Mouse (Mus musculus): ENCODE results near the gene Atxn2.

GRCm38 (mm10) chr5:121807186-121807585, 96.0 kb downstream of the Atxn2 start:
- TF ChIP-seq CTCF (IDR thresholded peaks at IDR 0.05; ENCODE audit: low read depth, low read length): no peak
- no peak for TF ChIP-seq POLR2A (IDR thresholded peaks at IDR 0.05; ENCODE audit: borderline replicate concordance, low read depth, low read length)
